ENCODE assay signal across 23 mouse cellular contexts in the genomic region with DNA sequence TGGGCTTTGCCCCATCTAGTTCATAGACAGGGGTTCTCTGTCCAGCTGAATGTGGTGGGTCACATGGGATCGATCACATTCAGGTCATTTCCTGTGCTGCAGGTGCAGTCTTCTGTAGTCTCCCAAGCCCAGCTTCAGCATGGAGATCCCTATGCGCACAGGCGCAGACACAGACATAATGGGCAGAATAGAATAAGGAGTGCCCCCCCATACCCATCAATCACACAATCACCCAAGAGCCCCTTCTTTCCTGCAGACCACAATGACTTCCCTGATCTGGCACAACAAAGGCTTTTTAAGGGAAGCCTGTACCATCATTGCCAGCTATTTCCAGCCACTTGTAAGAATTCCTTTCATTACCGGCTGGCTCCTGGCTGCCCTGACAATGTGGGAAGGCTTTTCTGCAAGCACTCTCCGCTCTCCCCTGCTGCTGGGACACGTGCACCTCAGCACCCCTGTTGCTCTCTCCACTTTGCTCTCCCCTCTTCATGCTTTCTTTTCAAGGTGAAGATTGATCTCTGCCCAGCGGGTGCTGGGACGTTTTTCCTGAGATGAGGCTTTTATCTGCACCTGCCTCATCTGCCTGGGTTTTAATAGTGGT.
DNase-seq lines count a peak whose midpoint lies in the region; ATAC-seq and TF ChIP-seq lines count a peak whose summit lies in the region.
"Had no signal": no experiment of that assay in that cellular context is flagged by ENCODE, and none has a peak within 500 bp of the region (broad histone marks: within the 10 kb centered on the region; RNA-seq: fewer than 3 reads in every experiment).

No protein-coding gene starts in this region.

- no peak overlapping the region for H3K27ac ChIP-seq in forebrain, embryonic 13.5 days
- no peak overlapping the region for H3K27ac ChIP-seq in forebrain, embryonic 16.5 days (ENCODE audit: low read length)
- H3K27ac ChIP-seq in midbrain, embryonic 14.5 days (replicated peaks; ENCODE audit: low read depth, low read length), result no peak overlapping the region
- no peak overlapping the region for H3K27ac ChIP-seq in midbrain, postnatal 0 days (ENCODE audit: low read depth, low read length)
- no peak overlapping the region for H3K27ac ChIP-seq in neural tube, embryonic 12.5 days
- H3K27ac ChIP-seq: forebrain, embryonic 15.5 days; heart, embryonic 15.5 days; hindbrain, postnatal 0 days; layer of hippocampus, adult 2 months; stomach, postnatal 0 days had no signal

- H3K4me3 ChIP-seq in forebrain, embryonic 13.5 days, result no peak overlapping the region
- H3K4me3 ChIP-seq in forebrain, embryonic 16.5 days (replicated peaks; ENCODE audit: low read length), result no peak overlapping the region
- no peak overlapping the region for H3K4me3 ChIP-seq in midbrain, embryonic 14.5 days (replicated peaks; ENCODE audit: low read depth, low read length)
- H3K4me3 ChIP-seq in midbrain, postnatal 0 days (ENCODE audit: low read depth, low read length), result no peak overlapping the region
- H3K4me3 ChIP-seq in neural tube, embryonic 12.5 days, result no peak overlapping the region
- H3K4me3 ChIP-seq: forebrain, embryonic 15.5 days; heart, embryonic 15.5 days; layer of hippocampus, adult 2 months; myocyte had no signal

- no peak overlapping the region for H3K9ac ChIP-seq in forebrain, embryonic 13.5 days
- no peak overlapping the region for H3K9ac ChIP-seq in forebrain, embryonic 16.5 days (replicated peaks; ENCODE audit: low read depth, low read length)
- no peak overlapping the region for H3K9ac ChIP-seq in midbrain, embryonic 14.5 days (replicated peaks; ENCODE audit: low read length)
- no peak overlapping the region for H3K9ac ChIP-seq in midbrain, postnatal 0 days (replicated peaks; ENCODE audit: low read length, poor library complexity, severe bottlenecking)
- no peak overlapping the region for H3K9ac ChIP-seq in neural tube, embryonic 12.5 days
- H3K9ac ChIP-seq: forebrain, embryonic 15.5 days; heart, embryonic 15.5 days had no signal

- H3K4me2 ChIP-seq in forebrain, embryonic 13.5 days, result no peak overlapping the region
- H3K4me2 ChIP-seq in forebrain, embryonic 16.5 days (ENCODE audit: low read length), result no peak overlapping the region
- no peak overlapping the region for H3K4me2 ChIP-seq in midbrain, embryonic 14.5 days (ENCODE audit: low read length)
- no peak overlapping the region for H3K4me2 ChIP-seq in midbrain, postnatal 0 days (ENCODE audit: low read depth, low read length, poor library complexity, severe bottlenecking)
- 0 out of 2 replicates have a peak overlapping the region, but pooled peaks have one; percentile 5 for H3K4me2 ChIP-seq in neural tube, embryonic 12.5 days (replicated peaks)
- H3K4me2 ChIP-seq: forebrain, embryonic 15.5 days; heart, embryonic 15.5 days had no signal

- WGBS in forebrain, embryonic 13.5 days, result 24% methylated on average over 8 of the region's 8 CpGs
- WGBS in forebrain, embryonic 16.5 days, result 23% methylated on average over 8 of the region's 8 CpGs
- 36% methylated on average over 8 of the region's 8 CpGs for WGBS in midbrain, embryonic 14.5 days
- WGBS in midbrain, postnatal 0 days, result 39% methylated on average over 8 of the region's 8 CpGs
- 9% methylated on average over 8 of the region's 8 CpGs for WGBS in neural tube, embryonic 12.5 days

- intact Hi-C loops in heart, postnatal 14 days (cut with DNase I), result no loop called here

- no peak for TF ChIP-seq CTCF in midbrain, postnatal 0 days (IDR thresholded peaks at IDR 0.05)

- H3K27me3 ChIP-seq in forebrain, embryonic 13.5 days, result no peaks in the 10 kb centered on the region
- no peaks in the 10 kb centered on the region for H3K27me3 ChIP-seq in forebrain, embryonic 16.5 days (replicated peaks; ENCODE audit: control insufficient read depth, insufficient read depth, low read length)
- H3K27me3 ChIP-seq in midbrain, embryonic 14.5 days (ENCODE audit: control insufficient read depth, insufficient read depth, low read length), result no peaks in the 10 kb centered on the region
- no peaks in the 10 kb centered on the region for H3K27me3 ChIP-seq in midbrain, postnatal 0 days (ENCODE audit: insufficient read depth, low read length)
- H3K27me3 ChIP-seq in neural tube, embryonic 12.5 days (replicated peaks), result no peaks in the 10 kb centered on the region
- H3K27me3 ChIP-seq: forebrain, embryonic 15.5 days; heart, embryonic 15.5 days had no signal

- ATAC-seq in forebrain, embryonic 13.5 days, result peak; percentile 55; the same call in 1 of the 2 replicates
- ATAC-seq in forebrain, embryonic 16.5 days, result no peak
- no peak for ATAC-seq in midbrain, embryonic 14.5 days (ENCODE audit: low FRiP score, low TSS enrichment)
- no peak for ATAC-seq in midbrain, postnatal 0 days (ENCODE audit: low FRiP score)
- ATAC-seq in neural tube, embryonic 12.5 days (ENCODE audit: low FRiP score, low read depth), result no peak
- ATAC-seq: forebrain, embryonic 15.5 days; hindbrain, postnatal 0 days; intestine, postnatal 0 days had no signal

- DNase-seq in midbrain, embryonic 14.5 days, result peak; percentile 41
- no peak for DNase-seq in midbrain, postnatal 0 days (ENCODE audit: low spot score)
- peak; percentile 5 for DNase-seq in embryo, embryonic 10.5 days (ENCODE audit: low spot score)
- DNase-seq in heart, postnatal 14 days, result no peak
- no peak for DNase-seq in adrenal gland, adult 18-20 months (ENCODE audit: low spot score in 2 of 2)
- DNase-seq: adrenal gland, postnatal 10 days; cerebellum, adult 2 months; cerebellum, postnatal 36 days; gastrocnemius, postnatal 36 days; kidney, postnatal 25 days; lung, postnatal 4 days; thymus, adult 2 months; thymus, postnatal 4 days had no signal

- H3K36me3 ChIP-seq in forebrain, embryonic 13.5 days (ENCODE audit: poor library complexity, severe bottlenecking), result no peaks in the 10 kb centered on the region
- no peaks in the 10 kb centered on the region for H3K36me3 ChIP-seq in forebrain, embryonic 16.5 days (ENCODE audit: control insufficient read depth, insufficient read depth)
- no peaks in the 10 kb centered on the region for H3K36me3 ChIP-seq in midbrain, embryonic 14.5 days (ENCODE audit: control insufficient read depth, insufficient read depth, low read length)
- no peaks in the 10 kb centered on the region for H3K36me3 ChIP-seq in midbrain, postnatal 0 days (ENCODE audit: insufficient read depth, low read length)
- H3K36me3 ChIP-seq in neural tube, embryonic 12.5 days, result no peaks in the 10 kb centered on the region
- H3K36me3 ChIP-seq: forebrain, embryonic 15.5 days; heart, embryonic 15.5 days had no signal

- H3K4me1 ChIP-seq in forebrain, embryonic 13.5 days, result peaks cover 7% of the 10 kb centered on the region
- no peaks in the 10 kb centered on the region for H3K4me1 ChIP-seq in forebrain, embryonic 16.5 days (replicated peaks; ENCODE audit: control insufficient read depth, insufficient read depth, low read length)
- no peaks in the 10 kb centered on the region for H3K4me1 ChIP-seq in midbrain, embryonic 14.5 days (ENCODE audit: control insufficient read depth, insufficient read depth, low read length)
- H3K4me1 ChIP-seq in midbrain, postnatal 0 days (ENCODE audit: insufficient read depth, low read length), result peaks cover 3% of the 10 kb centered on the region; the same call in 1 of the 2 replicates
- H3K4me1 ChIP-seq in neural tube, embryonic 12.5 days, result peaks cover 7% of the 10 kb centered on the region; the same call in 1 of the 2 replicates

- H3K9me3 ChIP-seq in forebrain, embryonic 13.5 days (replicated peaks), result no peaks in the 10 kb centered on the region
- no peaks in the 10 kb centered on the region for H3K9me3 ChIP-seq in forebrain, embryonic 16.5 days (ENCODE audit: control insufficient read depth, low read length)
- H3K9me3 ChIP-seq in midbrain, embryonic 14.5 days (ENCODE audit: control insufficient read depth, low read length), result no peaks in the 10 kb centered on the region
- H3K9me3 ChIP-seq in midbrain, postnatal 0 days (ENCODE audit: low read length), result no peaks in the 10 kb centered on the region
- H3K9me3 ChIP-seq in neural tube, embryonic 12.5 days, result peaks cover 7% of the 10 kb centered on the region; the same call in 1 of the 2 replicates
- H3K9me3 ChIP-seq: forebrain, embryonic 15.5 days; heart, embryonic 15.5 days had no signal

Comparison
In these comparisons a context has a peak if more than half of its experiments do, and no peak if none do; other contexts are left out.
1. DNase-seq: peak in midbrain, embryonic 14.5 days (single experiment) and embryo, embryonic 10.5 days (single experiment); none in midbrain, postnatal 0 days (single experiment), heart, postnatal 14 days (0 of 2) and adrenal gland, adult 18-20 months (0 of 2).